ENCODE assay signal across 11 mouse cellular contexts in the genomic region with DNA sequence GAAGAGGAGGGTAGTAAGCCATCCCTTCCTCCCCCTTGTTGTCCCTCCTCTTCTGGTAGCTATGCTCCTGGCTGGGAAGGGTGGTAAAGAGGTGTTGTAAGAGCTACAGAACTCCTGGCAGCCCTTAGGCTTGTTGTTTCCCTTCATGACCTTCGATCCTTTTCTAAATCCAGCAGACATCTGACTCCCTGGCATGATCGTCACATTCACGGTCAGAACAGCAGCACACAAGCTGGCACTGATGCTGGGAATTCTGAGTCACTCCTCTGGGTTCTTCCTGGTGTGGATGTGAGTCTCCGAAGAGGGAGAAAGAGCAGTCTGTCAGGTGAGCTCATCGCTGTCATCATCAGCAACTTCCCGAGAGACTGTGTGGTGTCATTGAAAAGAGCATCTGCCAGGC. TPM values are rescaled to one million over a fixed set of nuclear protein-coding genes. Genes with fewer than 3 reads are reported as not detected.
DNase-seq lines count a peak whose midpoint lies in the region; ATAC-seq and TF ChIP-seq lines count a peak whose summit lies in the region.
"Had no signal": no experiment of that assay in that cellular context is flagged by ENCODE, and none has a peak within 500 bp of the region (broad histone marks: within the 10 kb centered on the region; RNA-seq: fewer than 3 reads in every experiment).

No protein-coding gene starts in this region.

- DNase-seq in heart, adult 11 months, result peak; percentile 98
- DNase-seq in 3134 (ENCODE audit: extremely low read depth, insufficient read length, low spot score), result peak; percentile 58
- DNase-seq in fat pad, adult 2 months (ENCODE audit: extremely low read depth, low read depth, low spot score), result peak; percentile 86
- peak; percentile 79 for DNase-seq in heart, postnatal 4 days
- DNase-seq in layer of hippocampus, adult 2 months (ENCODE audit: low spot score in 2 of 2), result no peak
- no peak for DNase-seq in testis, postnatal 10 days (ENCODE audit: low spot score)
- DNase-seq: thymus, postnatal 25 days had no signal

- H3K36me3 ChIP-seq in heart, embryonic 12.5 days, result no peaks in the 10 kb centered on the region
- no peaks in the 10 kb centered on the region for H3K36me3 ChIP-seq in forebrain, embryonic 15.5 days

- H3K9me3 ChIP-seq in heart, embryonic 12.5 days (replicated peaks), result no peaks in the 10 kb centered on the region
- H3K9me3 ChIP-seq in forebrain, embryonic 15.5 days, result no peaks in the 10 kb centered on the region

- H3K4me3 ChIP-seq in heart, embryonic 12.5 days, result no peak overlapping the region
- no peak overlapping the region for H3K4me3 ChIP-seq in layer of hippocampus, adult 2 months
- no peak overlapping the region for H3K4me3 ChIP-seq in forebrain, embryonic 15.5 days

- no peak overlapping the region for H3K9ac ChIP-seq in heart, embryonic 12.5 days
- H3K9ac ChIP-seq in forebrain, embryonic 15.5 days (replicated peaks), result no peak overlapping the region

- H3K4me2 ChIP-seq in heart, embryonic 12.5 days, result no peak overlapping the region
- H3K4me2 ChIP-seq in forebrain, embryonic 15.5 days (replicated peaks), result no peak overlapping the region

- no peak overlapping the region for H3K27ac ChIP-seq in heart, embryonic 12.5 days (ENCODE audit: poor library complexity, severe bottlenecking)
- no peak overlapping the region for H3K27ac ChIP-seq in layer of hippocampus, adult 2 months
- no peak overlapping the region for H3K27ac ChIP-seq in forebrain, embryonic 15.5 days (replicated peaks)

- no peak for TF ChIP-seq CTCF in layer of hippocampus, adult 2 months (conservative IDR thresholded peaks at IDR 0.05)

- no peaks in the 10 kb centered on the region for H3K27me3 ChIP-seq in heart, embryonic 12.5 days (replicated peaks)
- no peaks in the 10 kb centered on the region for H3K27me3 ChIP-seq in forebrain, embryonic 15.5 days

- no peaks in the 10 kb centered on the region for H3K4me1 ChIP-seq in heart, embryonic 12.5 days (replicated peaks)
- H3K4me1 ChIP-seq in forebrain, embryonic 15.5 days, result no peaks in the 10 kb centered on the region

- no peak for ATAC-seq in heart, embryonic 12.5 days (ENCODE audit: insufficient number of reproducible peaks, low FRiP score)
- no peak for ATAC-seq in forebrain, embryonic 15.5 days (replicated peaks)

- WGBS in heart, embryonic 12.5 days, result 70% methylated on average over 6 of the region's 6 CpGs
- WGBS in forebrain, embryonic 15.5 days, result 87% methylated on average over 6 of the region's 6 CpGs

RNA-seq across cellular contexts. Expression of a gene that starts 41.5 kb away (rescaled TPM):
- polyA plus RNA-seq in heart, embryonic 12.5 days (2016; fragmentation: Nextera tagmentation; extraction: Ambion mirVana), result not detected in 2 replicates
- not detected for total RNA-seq in heart, postnatal 4 days (2021)
- not detected for total RNA-seq in layer of hippocampus, adult 2 months (2021)
- not detected in 2 replicates for polyA plus RNA-seq in forebrain, embryonic 15.5 days (2015; fragmentation: Nextera tagmentation; extraction: Ambion mirVana)
- total RNA-seq: layer of hippocampus, postnatal 10 days had no signal
- polyA plus RNA-seq: lung, embryonic 16.5 days had no signal

Comparison
In these comparisons a context has a peak if more than half of its experiments do, and no peak if none do; other contexts are left out.
1. DNase-seq: peak in heart, adult 11 months (single experiment), 3134 (single experiment), fat pad, adult 2 months (single experiment) and heart, postnatal 4 days (single experiment); none in layer of hippocampus, adult 2 months (0 of 2) and testis, postnatal 10 days (single experiment).